Mouse (Mus musculus) right cerebral cortex, postnatal 14 days (tissue): Measurements from ENCODE around the gene Gm10778.

Source experiments
- DNase-seq: peaks from one replicate; pipeline ENCODE4 v3.0.0; 2022

Gm10778 gene

GRCm38 (mm10) chr10:81648803-81649775, at the start of gene Gm10778:
Gene Gm10778 (plus strand): TSS chr10:81649059.
- peak; percentile 79 for DNase-seq

GRCm38 (mm10) chr10:81599630-81600029, 49.2 kb upstream of the Gm10778 start:
- no peak for DNase-seq

- no peak for DNase-seq
Measured at GRCm38 (mm10) chr10:81600096-81600495, 48.8 kb upstream of the Gm10778 start.

GRCm38 (mm10) chr10:81600738-81601203, 48.1 kb upstream of the Gm10778 start, which contains the start of gene Tle6:
Gene Tle6 (minus strand): TSS chr10:81601073.
- peak; percentile 96 for DNase-seq

GRCm38 (mm10) chr10:81601396-81601905, 47.4 kb upstream of the Gm10778 start:
- no peak for DNase-seq

- no peak for DNase-seq
Measured at GRCm38 (mm10) chr10:81602741-81603151, 46.1 kb upstream of the Gm10778 start.

GRCm38 (mm10) chr10:81604019-81604967, 44.6 kb upstream of the Gm10778 start:
- no peak for DNase-seq

GRCm38 (mm10) chr10:81604968-81605665, 43.7 kb upstream of the Gm10778 start:
- peak; percentile 90 for DNase-seq

GRCm38 (mm10) chr10:81605666-81605973, 43.2 kb upstream of the Gm10778 start:
- peak; percentile 49 for DNase-seq

GRCm38 (mm10) chr10:81605974-81606751, 42.7 kb upstream of the Gm10778 start, which contains the start of gene BC025920:
Gene BC025920 (plus strand): TSS chr10:81606270.
- peak; percentile 89 for DNase-seq

- DNase-seq: no peak
Measured at GRCm38 (mm10) chr10:81608308-81608707, 40.6 kb upstream of the Gm10778 start.

GRCm38 (mm10) chr10:81612779-81613178, 36.1 kb upstream of the Gm10778 start:
- DNase-seq: no peak

GRCm38 (mm10) chr10:81615486-81615885, 33.4 kb upstream of the Gm10778 start:
- no peak for DNase-seq

GRCm38 (mm10) chr10:81619976-81620375, 28.9 kb upstream of the Gm10778 start:
- DNase-seq: no peak

GRCm38 (mm10) chr10:81620786-81621185, 28.1 kb upstream of the Gm10778 start:
- no peak for DNase-seq

- no peak for DNase-seq
Measured at GRCm38 (mm10) chr10:81623441-81623840, 25.4 kb upstream of the Gm10778 start.

- no peak for DNase-seq
Measured at GRCm38 (mm10) chr10:81626101-81626993, 22.5 kb upstream of the Gm10778 start.

GRCm38 (mm10) chr10:81626994-81627835, 21.6 kb upstream of the Gm10778 start, which contains the start of gene Sirt6:
Gene Sirt6 (minus strand): TSS chr10:81627797.
- DNase-seq: peak; percentile 90

GRCm38 (mm10) chr10:81627836-81628220, 21.0 kb upstream of the Gm10778 start:
- DNase-seq: no peak
